Mouse (Mus musculus) lung, postnatal 0 days (tissue): Measurements from ENCODE around the gene Ahnak2. TPM values are rescaled to one million over a fixed set of nuclear protein-coding genes. Genes with fewer than 3 reads are reported as not detected.

ENCODE experiments used
- ATAC-seq: fragments of 200-750 bp; cut with Nextera tagmentation; 2 replicates; pipeline ENCODE4 v1.8.0; 2017; ENCODE audit warnings: moderate library complexity
- DNase-seq: peaks from one replicate; pipeline ENCODE4 v3.0.0-alpha.2; 2016; ENCODE audit warnings: low spot score
- H3K27ac ChIP-seq: fragments of 300-500 bp; sonication (generic); 2 replicates; pipeline ENCODE4 v1.5.1; 2014; ENCODE audit warnings: antibody characterized with exemption, mild to moderate bottlenecking, low read length, mixed read lengths
- H3K27me3 ChIP-seq: fragments of 300-500 bp; sonication (generic); replicated peaks from 2 replicates; pipeline ENCODE4 v1.6.1; 2014; ENCODE audit warnings: low read length, mixed read lengths; ENCODE audit not compliant: insufficient read depth
- H3K36me3 ChIP-seq: fragments of 300-500 bp; sonication (generic); 2 replicates; pipeline ENCODE4 v1.6.1; 2014; ENCODE audit warnings: low read length, mixed read lengths; ENCODE audit not compliant: insufficient read depth
- H3K4me1 ChIP-seq: fragments of 300-500 bp; sonication (generic); 2 replicates; pipeline ENCODE4 v1.6.1; 2014; ENCODE audit warnings: antibody characterized with exemption, low read depth, low read length, mixed read lengths; ENCODE audit not compliant: insufficient read depth
- H3K4me2 ChIP-seq: fragments of 300-500 bp; sonication (generic); replicated peaks from 2 replicates; pipeline ENCODE4 v1.6.1; 2014; ENCODE audit warnings: low read depth, mild to moderate bottlenecking, low read length, moderate library complexity, mixed read lengths
- H3K4me3 ChIP-seq: fragments of 300-500 bp; sonication (generic); 2 replicates; pipeline ENCODE4 v1.5.1; 2014; ENCODE audit warnings: low read depth, low read length
- H3K9ac ChIP-seq: fragments of 300-500 bp; sonication (generic); replicated peaks from 2 replicates; pipeline ENCODE4 v1.6.1; 2014; ENCODE audit warnings: low read depth, mild to moderate bottlenecking
- H3K9me3 ChIP-seq: fragments of 300-500 bp; sonication (generic); 2 replicates; pipeline ENCODE4 v1.6.1; 2016; ENCODE audit warnings: low read length, mixed read lengths
- CTCF ChIP-seq: IDR thresholded peaks from 2 replicates; pipeline ENCODE4 v1.5.1; 2016; ENCODE audit warnings: antibody characterized with exemption, mild to moderate bottlenecking
- EP300 ChIP-seq: IDR thresholded peaks from 2 replicates; pipeline ENCODE4 v1.6.1; 2016; ENCODE audit warnings: antibody characterized with exemption, mild to moderate bottlenecking, control low read depth
- WGBS: fragments of 180-500 bp; shearing (Covaris S2); extraction: QIAGEN DNeasy Blood & Tissue Kit; methylation state at CpG from one replicate; pipeline ENCODE4 v1.1.7; 2014; 5-methylcytosine and 5-hydroxymethylcytosine counted together
- polyA plus RNA-seq: library from polyadenylated mRNA; unstranded; fragments of >200 nt; fragmentation: Nextera tagmentation; extraction: Ambion mirVana; gene quantifications from 2 replicates; pipeline ENCODE4 v1.2.1, GENCODE M21; 2015

The Ahnak2 gene
- polyA plus RNA-seq, 1 experiment from 2014 or later, result 4.9 TPM

GRCm38 (mm10) chr12:112761411-112761810, 41.0 kb downstream of the Ahnak2 start:
- 79% methylated on average over 4 of the region's 4 CpGs for WGBS
- TF ChIP-seq EP300, result no peak
- no peak for TF ChIP-seq CTCF

GRCm38 (mm10) chr12:112760154-112760926, 42.1 kb downstream of the Ahnak2 start, which contains the start of gene Pld4:
Pld4 (plus strand) TSS chr12:112760655.
- 34% methylated on average over 4 of the region's 4 CpGs for WGBS
- Histone ChIP-seq H3K27ac (no peak within 1 kb of the TSS), H3K9ac (no peak within 1 kb of the TSS), H3K27me3 (no peaks in the 10 kb centered on the region), H3K4me3 (no peak within 1 kb of the TSS), H3K4me1 (no peaks in the 10 kb centered on the region), H3K4me2 (0 out of 2 replicates have a peak within 1 kb of the TSS, but pooled peaks have one; percentile 11), H3K36me3 (no peaks in the 10 kb centered on the region), H3K9me3 (no peaks in the 10 kb centered on the region)
- TF ChIP-seq EP300 (no peak), CTCF (no peak)
- DNase-seq, result no peak
- no peak for ATAC-seq

More at GRCm38 (mm10) chr12:112761411-112761810, 41.0 kb downstream of the Ahnak2 start:
- Histone ChIP-seq H3K27me3 (no peaks in the 10 kb centered on the region), H3K9me3 (no peaks in the 10 kb centered on the region), H3K36me3 (no peaks in the 10 kb centered on the region), H3K4me1 (no peaks in the 10 kb centered on the region), H3K9ac (no peak overlapping the region), H3K4me3 (no peak overlapping the region), H3K27ac (no peak overlapping the region), H3K4me2 (no peak overlapping the region)
- no peak for DNase-seq
- ATAC-seq, result no peak

GRCm38 (mm10) chr12:112759471-112759870, 43.0 kb downstream of the Ahnak2 start:
- no peak overlapping the region for H3K9ac ChIP-seq
- H3K36me3 ChIP-seq, result no peaks in the 10 kb centered on the region
- H3K27ac ChIP-seq, result no peak overlapping the region
- DNase-seq, result no peak
- H3K27me3 ChIP-seq, result no peaks in the 10 kb centered on the region
- no peaks in the 10 kb centered on the region for H3K9me3 ChIP-seq
- no peak for ATAC-seq
- no peaks in the 10 kb centered on the region for H3K4me1 ChIP-seq
- H3K4me3 ChIP-seq, result no peak overlapping the region
- TF ChIP-seq CTCF, result no peak
- TF ChIP-seq EP300, result no peak
- 76% methylated on average over 3 of the region's 3 CpGs for WGBS
- H3K4me2 ChIP-seq, result no peak overlapping the region

GRCm38 (mm10) chr12:112757896-112758295, 44.6 kb downstream of the Ahnak2 start:
- H3K4me2 ChIP-seq, result no peak overlapping the region
- ATAC-seq, result no peak
- no peak overlapping the region for H3K9ac ChIP-seq
- no peak for DNase-seq
- H3K4me1 ChIP-seq, result no peaks in the 10 kb centered on the region
- no peaks in the 10 kb centered on the region for H3K27me3 ChIP-seq
- no peaks in the 10 kb centered on the region for H3K9me3 ChIP-seq
- WGBS, result 79% methylated on average over 5 of the region's 5 CpGs
- H3K4me3 ChIP-seq, result no peak overlapping the region
- no peak overlapping the region for H3K27ac ChIP-seq
- TF ChIP-seq EP300, result no peak
- TF ChIP-seq CTCF, result no peak
- H3K36me3 ChIP-seq, result no peaks in the 10 kb centered on the region

- Histone ChIP-seq H3K27ac (no peak overlapping the region), H3K9ac (no peak overlapping the region), H3K4me2 (no peak overlapping the region), H3K27me3 (no peaks in the 10 kb centered on the region), H3K4me1 (no peaks in the 10 kb centered on the region), H3K4me3 (no peak overlapping the region), H3K9me3 (no peaks in the 10 kb centered on the region), H3K36me3 (no peaks in the 10 kb centered on the region)
- TF ChIP-seq CTCF (no peak), EP300 (no peak)
- DNase-seq, result no peak
- ATAC-seq, result no peak
- WGBS, result 52% methylated on average over 4 of the region's 4 CpGs
These were observed 46.6 kb downstream of the Ahnak2 start for GRCm38 (mm10) chr12:112755900-112756299.

- H3K27ac ChIP-seq, result no peak overlapping the region
- no peaks in the 10 kb centered on the region for H3K9me3 ChIP-seq
- H3K4me1 ChIP-seq, result no peaks in the 10 kb centered on the region
- ATAC-seq, result no peak
- H3K4me2 ChIP-seq, result no peak overlapping the region
- no peaks in the 10 kb centered on the region for H3K36me3 ChIP-seq
- no peaks in the 10 kb centered on the region for H3K27me3 ChIP-seq
- H3K9ac ChIP-seq, result no peak overlapping the region
- DNase-seq, result no peak
- H3K4me3 ChIP-seq, result no peak overlapping the region
- 44% methylated on average over 2 of the region's 2 CpGs for WGBS
- TF ChIP-seq EP300, result no peak
- no peak for TF ChIP-seq CTCF
These were observed 50.1 kb downstream of the Ahnak2 start for GRCm38 (mm10) chr12:112752399-112752798.
